Mouse (Mus musculus) liver, postnatal 0 days (tissue): Measurements from ENCODE around the gene Odf2. TPM values are rescaled to one million over a fixed set of nuclear protein-coding genes. Genes with fewer than 3 reads are reported as not detected.

ENCODE experiments used
- ATAC-seq: fragments of 200-750 bp; cut with Nextera tagmentation; 2 replicates; pipeline ENCODE4 v1.8.0; 2017; ENCODE audit warnings: mild to moderate bottlenecking, moderate library complexity
- DNase-seq: peaks from one replicate; pipeline ENCODE4 v3.0.0-alpha.2; 2016
- H3K27ac ChIP-seq: fragments of 300-500 bp; sonication (generic); 2 replicates; pipeline ENCODE4 v1.5.1; 2014; ENCODE audit warnings: antibody characterized with exemption, moderate library complexity, mild to moderate bottlenecking, low read depth
- H3K27me3 ChIP-seq: fragments of 300-500 bp; sonication (generic); 2 replicates; pipeline ENCODE4 v1.6.1; 2014; ENCODE audit warnings: low read length, control low read depth, mixed read lengths; ENCODE audit not compliant: insufficient read depth
- H3K36me3 ChIP-seq: fragments of 300-500 bp; sonication (generic); replicated peaks from 2 replicates; pipeline ENCODE4 v1.6.1; 2014; ENCODE audit warnings: mild to moderate bottlenecking, control low read depth, low read length, moderate library complexity, mixed read lengths; ENCODE audit not compliant: insufficient read depth
- H3K4me1 ChIP-seq: fragments of 300-500 bp; sonication (generic); 2 replicates; pipeline ENCODE4 v1.6.1; 2014; ENCODE audit warnings: antibody characterized with exemption, mild to moderate bottlenecking, control low read depth; ENCODE audit not compliant: insufficient read depth
- H3K4me2 ChIP-seq: fragments of 300-500 bp; sonication (generic); 2 replicates; pipeline ENCODE4 v1.6.1; 2014; ENCODE audit warnings: low read depth, mild to moderate bottlenecking, low read length, moderate library complexity, mixed read lengths
- H3K4me3 ChIP-seq: fragments of 300-500 bp; sonication (generic); 2 replicates; pipeline ENCODE4 v1.5.1; 2014; ENCODE audit warnings: low read depth, low read length
- H3K9ac ChIP-seq: fragments of 300-500 bp; sonication (generic); replicated peaks from 2 replicates; pipeline ENCODE4 v1.6.1; 2014; ENCODE audit warnings: mild to moderate bottlenecking, moderate library complexity
- H3K9me3 ChIP-seq: fragments of 300-500 bp; sonication (generic); 2 replicates; pipeline ENCODE4 v1.6.1; 2016; ENCODE audit warnings: mild to moderate bottlenecking, control low read depth, low read length, mixed read lengths
- CTCF ChIP-seq: sonication (generic); IDR thresholded peaks from 2 replicates; pipeline ENCODE4 v1.5.1; 2016; ENCODE audit warnings: antibody characterized with exemption, low read depth
- EP300 ChIP-seq: IDR thresholded peaks from 2 replicates; pipeline ENCODE4 v1.6.1; 2016; ENCODE audit warnings: antibody characterized with exemption, low read depth, mild to moderate bottlenecking
- WGBS: fragments of 180-500 bp; shearing (Covaris S2); extraction: QIAGEN DNeasy Blood & Tissue Kit; methylation state at CpG from one replicate; pipeline ENCODE4 v1.1.7; 2014; ENCODE audit not compliant: insufficient replicate concordance; 5-methylcytosine and 5-hydroxymethylcytosine counted together
- polyA plus RNA-seq: library from polyadenylated mRNA; unstranded; fragments of >200 nt; fragmentation: Nextera tagmentation; extraction: Ambion mirVana; gene quantifications from 2 replicates; pipeline ENCODE4 v1.2.1, GENCODE M21; 2015

Gene Odf2
- polyA plus RNA-seq, 1 experiment from 2014 or later, result 22.1 TPM

DNA sequence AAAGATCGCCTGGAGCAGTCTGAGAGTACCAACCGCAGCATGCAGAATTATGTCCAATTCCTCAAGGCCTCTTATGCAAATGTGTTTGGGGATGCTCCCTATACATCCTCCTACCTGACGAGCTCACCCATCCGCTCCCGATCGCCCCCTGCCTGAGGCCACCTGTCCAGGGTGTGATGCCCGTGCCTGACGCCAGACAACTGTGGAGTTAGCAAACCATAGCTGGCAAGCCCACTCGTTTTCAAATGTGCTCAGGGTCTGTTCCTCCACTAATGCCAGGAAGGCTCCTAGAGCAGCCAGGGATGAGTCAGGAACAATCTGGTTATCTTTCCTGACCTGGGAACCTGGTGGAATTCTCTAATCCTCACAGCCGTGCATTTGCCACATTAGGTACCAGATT lies 41.5 kb downstream of the Odf2 start:
- TF ChIP-seq EP300 (no peak), CTCF (no peak)
- Histone ChIP-seq H3K4me3 (no peak overlapping the region), H3K4me2 (no peak overlapping the region), H3K4me1 (no peaks in the 10 kb centered on the region), H3K27me3 (no peaks in the 10 kb centered on the region), H3K9ac (no peak overlapping the region), H3K36me3 (peaks cover 43% of the 10 kb centered on the region), H3K9me3 (no peaks in the 10 kb centered on the region), H3K27ac (no peak overlapping the region)
- WGBS, result 85% methylated on average over 10 of the region's 10 CpGs
- no peak for ATAC-seq
- no peak for DNase-seq

GRCm38 (mm10) chr2:29931194-29931593 lies 42.2 kb downstream of the Odf2 start:
- ATAC-seq (no peak), DNase-seq (no peak)
- Histone ChIP-seq H3K27me3 (no peaks in the 10 kb centered on the region), H3K4me3 (no peak overlapping the region), H3K4me2 (no peak overlapping the region), H3K36me3 (peaks cover 37% of the 10 kb centered on the region), H3K27ac (no peak overlapping the region), H3K9ac (no peak overlapping the region), H3K4me1 (peaks cover 5% of the 10 kb centered on the region), H3K9me3 (no peaks in the 10 kb centered on the region)
- no peak for TF ChIP-seq EP300
- no peak for TF ChIP-seq CTCF
- WGBS, result 87% methylated on average over 6 of the region's 6 CpGs

GRCm38 (mm10) chr2:29934906-29935599 lies 46.0 kb downstream of the Odf2 start, which contains the start of gene Gle1:
TSS of gene Gle1 (plus strand) at chr2:29935426.
- Histone ChIP-seq H3K4me3 (peak within 1 kb of the TSS; percentile 97), H3K4me1 (peaks cover 5% of the 10 kb centered on the region), H3K9me3 (no peaks in the 10 kb centered on the region), H3K27me3 (no peaks in the 10 kb centered on the region), H3K36me3 (peaks cover 25% of the 10 kb centered on the region), H3K4me2 (peak within 1 kb of the TSS; percentile 76), H3K27ac (peak within 1 kb of the TSS; percentile 74; the same call in 1 of the 2 replicates), H3K9ac (peak within 1 kb of the TSS; percentile 74)
- WGBS, result 3% methylated on average over 44 of the region's 44 CpGs
- peak; percentile 99 for ATAC-seq
- TF ChIP-seq EP300, result no peak; the same call in 1 of the 2 replicates
- peak; percentile 86 for TF ChIP-seq CTCF
- DNase-seq, result peak; percentile 98

DNA sequence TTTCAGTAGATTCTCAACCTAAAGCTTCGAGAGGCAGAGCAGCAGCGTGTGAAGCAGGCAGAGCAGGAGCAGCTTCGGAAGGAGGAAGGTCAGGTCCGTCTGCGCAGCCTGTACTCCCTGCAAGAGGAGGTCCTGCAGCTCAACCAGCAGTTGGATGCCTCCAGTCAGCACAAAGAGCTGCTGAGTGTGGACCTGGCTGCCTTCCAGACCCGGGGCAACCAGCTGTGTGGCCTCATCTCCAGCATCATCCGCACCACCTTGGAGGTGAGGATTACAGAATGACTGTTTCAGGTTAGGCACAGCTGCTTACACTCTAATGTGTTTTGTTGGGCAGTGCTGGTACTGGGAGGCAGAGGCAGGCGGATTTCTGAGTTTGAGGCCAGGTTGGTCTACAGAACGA lies 51.1 kb downstream of the Odf2 start:
- peaks cover 54% of the 10 kb centered on the region for H3K36me3 ChIP-seq
- no peaks in the 10 kb centered on the region for H3K27me3 ChIP-seq
- WGBS, result 90% methylated on average over 9 of the region's 9 CpGs

GRCm38 (mm10) chr2:29940826-29941225 lies 51.8 kb downstream of the Odf2 start:
- DNase-seq, result no peak
- H3K4me2 ChIP-seq, result no peak overlapping the region
- peaks cover 55% of the 10 kb centered on the region for H3K36me3 ChIP-seq
- H3K4me1 ChIP-seq, result peaks cover 11% of the 10 kb centered on the region
- no peaks in the 10 kb centered on the region for H3K27me3 ChIP-seq
- H3K4me3 ChIP-seq, result no peak overlapping the region
- WGBS, result 91% methylated on average over 7 of the region's 7 CpGs
- TF ChIP-seq EP300, result no peak
- TF ChIP-seq CTCF, result no peak
- ATAC-seq, result no peak
- H3K9ac ChIP-seq, result no peak overlapping the region
- H3K27ac ChIP-seq, result no peak overlapping the region
- H3K9me3 ChIP-seq, result no peaks in the 10 kb centered on the region

More for the DNA sequence above, 51.1 kb downstream of the Odf2 start:
- TF ChIP-seq CTCF (no peak), EP300 (no peak)
- no peak overlapping the region for H3K4me2 ChIP-seq
- no peak overlapping the region for H3K27ac ChIP-seq
- H3K4me1 ChIP-seq, result peaks cover 8% of the 10 kb centered on the region
- no peak overlapping the region for H3K9ac ChIP-seq
- H3K9me3 ChIP-seq, result no peaks in the 10 kb centered on the region
- no peak for DNase-seq
- ATAC-seq, result no peak
- no peak overlapping the region for H3K4me3 ChIP-seq

DNA sequence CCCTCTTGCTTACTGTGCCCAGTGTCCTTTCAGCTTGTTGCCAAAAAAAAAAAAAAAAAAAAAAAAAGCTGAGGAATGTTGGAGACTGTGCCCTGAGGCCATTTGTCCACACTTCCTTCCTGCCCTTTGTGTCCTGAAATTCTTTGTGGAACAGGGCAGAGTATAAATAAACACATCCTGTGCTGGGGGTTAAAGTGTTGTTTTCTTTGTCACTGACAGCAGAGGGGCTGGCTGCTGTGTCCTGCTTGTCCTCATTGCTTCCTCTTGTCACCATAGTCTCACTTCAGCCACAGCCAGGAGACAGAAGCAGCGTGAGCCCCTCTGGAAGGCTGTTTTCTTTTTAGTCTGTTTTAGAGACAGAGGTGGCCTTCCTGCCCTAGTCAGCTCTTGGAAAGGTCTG lies 55.7 kb downstream of the Odf2 start:
- DNase-seq, result peak; percentile 21
- no peaks in the 10 kb centered on the region for H3K9me3 ChIP-seq
- no peaks in the 10 kb centered on the region for H3K27me3 ChIP-seq
- TF ChIP-seq CTCF (no peak), EP300 (peak; percentile 45; the same call in 1 of the 2 replicates)
- ATAC-seq, result peak; percentile 89
- H3K36me3 ChIP-seq, result peaks cover 62% of the 10 kb centered on the region
- H3K27ac ChIP-seq, result peak overlapping the region; percentile 95
- peaks cover 7% of the 10 kb centered on the region; the same call in 1 of the 2 replicates for H3K4me1 ChIP-seq
- peak overlapping the region; percentile 44; the same call in 1 of the 2 replicates for H3K9ac ChIP-seq
- 58% methylated on average over 1 of the region's 1 CpGs for WGBS
- no peak overlapping the region for H3K4me3 ChIP-seq
- peak overlapping the region; percentile 9; the same call in 1 of the 2 replicates for H3K4me2 ChIP-seq
